11 mouse cellular contexts compared by ENCODE assay signal in genomic region chr11:55015264-55015663, GRCm38 (mm10). TPM values are rescaled to one million over a fixed set of nuclear protein-coding genes. Genes with fewer than 3 reads are reported as not detected.
A peak's percentile ranks its signal among the peaks of the same experiment; 100 is the strongest.
DNase-seq lines count a peak whose midpoint lies in the region; ATAC-seq and TF ChIP-seq lines count a peak whose summit lies in the region.
"Had no signal": no experiment of that assay in that cellular context is flagged by ENCODE, and none has a peak within 500 bp of the region (broad histone marks: within the 10 kb centered on the region; RNA-seq: fewer than 3 reads in every experiment).

No protein-coding gene starts in this region.

- H3K27me3 ChIP-seq in midbrain, embryonic 16.5 days (ENCODE audit: control insufficient read depth, insufficient read depth, low read depth, low read length) = no peaks in the 10 kb centered on the region
- H3K27me3 ChIP-seq: liver, embryonic 13.5 days had no signal

- intact Hi-C loops in gastrocnemius, adult 2 months (cut with DNase I) = no loop called here
- intact Hi-C loops in gastrocnemius, postnatal 14 days (cut with DNase I; ENCODE audit: low total_unique reads) = no loop called here
- intact Hi-C loops in left cerebral cortex, adult 2 months (cut with DNase I) = no loop called here
- intact Hi-C loops in left cerebral cortex, postnatal 36 days (cut with DNase I) = no loop called here

- no peaks in the 10 kb centered on the region for H3K9me3 ChIP-seq in midbrain, embryonic 16.5 days (replicated peaks; ENCODE audit: control insufficient read depth, low read length, poor library complexity, severe bottlenecking)
- H3K9me3 ChIP-seq: liver, embryonic 13.5 days had no signal

- H3K36me3 ChIP-seq in midbrain, embryonic 16.5 days (ENCODE audit: control insufficient read depth, insufficient read depth, low read length) = no peaks in the 10 kb centered on the region

- no peak for DNase-seq in gastrocnemius, adult 2 months
- no peak for DNase-seq in gastrocnemius, postnatal 14 days
- no peak for DNase-seq in left cerebral cortex, adult 2 months (ENCODE audit: extremely low spot score in 1 of 2, low spot score in 2 of 2)
- DNase-seq in left cerebral cortex, postnatal 36 days (ENCODE audit: low spot score in 2 of 2) = no peak
- DNase-seq in cerebellum, postnatal 10 days = peak; percentile 86 to 92
- DNase-seq in urinary bladder, postnatal 14 days (ENCODE audit: low spot score) = no peak
- no peak for DNase-seq in urinary bladder, adult 2 months (ENCODE audit: low spot score)
- DNase-seq: liver, embryonic 13.5 days; thymus, adult 2 months had no signal

- peak overlapping the region; percentile 44 for H3K4me3 ChIP-seq in gastrocnemius, adult 2 months
- no peak overlapping the region for H3K4me3 ChIP-seq in left cerebral cortex, adult 2 months
- H3K4me3 ChIP-seq in midbrain, embryonic 16.5 days (ENCODE audit: low read depth, low read length) = no peak overlapping the region
- H3K4me3 ChIP-seq: erythroblast, embryonic 14.5 days; liver, embryonic 13.5 days had no signal

- peak; percentile 83 for ATAC-seq in midbrain, embryonic 16.5 days

- no peaks in the 10 kb centered on the region for H3K4me1 ChIP-seq in midbrain, embryonic 16.5 days (ENCODE audit: control insufficient read depth, insufficient read depth, low read length)

- peak overlapping the region; percentile 90 for H3K27ac ChIP-seq in gastrocnemius, adult 2 months
- H3K27ac ChIP-seq in left cerebral cortex, adult 2 months = peak overlapping the region; percentile 87
- peak overlapping the region; percentile 36 for H3K27ac ChIP-seq in midbrain, embryonic 16.5 days (ENCODE audit: low read length)
- H3K27ac ChIP-seq: liver, embryonic 13.5 days had no signal

- H3K4me2 ChIP-seq in midbrain, embryonic 16.5 days (ENCODE audit: low read length) = no peak overlapping the region
- H3K4me2 ChIP-seq: liver, embryonic 13.5 days had no signal

- no peak overlapping the region for H3K9ac ChIP-seq in midbrain, embryonic 16.5 days (ENCODE audit: low read depth, low read length)
- H3K9ac ChIP-seq: liver, embryonic 13.5 days had no signal

- WGBS in midbrain, embryonic 16.5 days = 46% methylated on average over 3 of the region's 3 CpGs

- no peak for TF ChIP-seq CTCF in gastrocnemius, adult 2 months (IDR thresholded peaks at IDR 0.05)
- TF ChIP-seq CTCF in left cerebral cortex, adult 2 months (IDR thresholded peaks at IDR 0.05) = no peak

RNA-seq across cellular contexts. Expression of gene Anxa6, which starts 18.0 kb away (rescaled TPM):
- total RNA-seq in gastrocnemius, adult 2 months (2021) = 100 to 1,000 TPM; 166 to 187 TPM
- 100 to 1,000 TPM; 222 to 236 TPM for total RNA-seq in gastrocnemius, postnatal 14 days (2021)
- total RNA-seq in left cerebral cortex, adult 2 months (2021) = 10 to 100 TPM; 85.5 to 86.7 TPM
- total RNA-seq in left cerebral cortex, postnatal 36 days (2021) = 10 to 100 TPM; 87.1 to 88.9 TPM
- polyA plus RNA-seq in midbrain, embryonic 16.5 days (2015; fragmentation: Nextera tagmentation; extraction: Ambion mirVana) = 36.3 and 37.0 TPM in 2 replicates
- polyA plus RNA-seq in urinary bladder, adult 2 months (2012; rRNA removed) = 204 and 234 TPM in 2 replicates

RNA-seq across cellular contexts. Expression of gene Tnip1, which starts 52.5 kb away (rescaled TPM):
- 10 to 100 TPM; 29.8 to 31.7 TPM for total RNA-seq in gastrocnemius, adult 2 months (2021)
- total RNA-seq in gastrocnemius, postnatal 14 days (2021) = 10 to 100 TPM; 28.8 to 31.1 TPM
- 10 to 100 TPM; 38.3 to 38.4 TPM for total RNA-seq in left cerebral cortex, adult 2 months (2021)
- 10 to 100 TPM; 37.5 to 42.0 TPM for total RNA-seq in left cerebral cortex, postnatal 36 days (2021)
- polyA plus RNA-seq in midbrain, embryonic 16.5 days (2015; fragmentation: Nextera tagmentation; extraction: Ambion mirVana) = 16.4 and 17.4 TPM in 2 replicates
- polyA plus RNA-seq in urinary bladder, adult 2 months (2012; rRNA removed) = 19.5 and 25.0 TPM in 2 replicates

Comparison
In these comparisons a context has a peak if more than half of its experiments do, and no peak if none do; other contexts are left out.
1. DNase-seq: peak in cerebellum, postnatal 10 days (2 of 2); none in gastrocnemius, adult 2 months (single experiment), gastrocnemius, postnatal 14 days (single experiment), left cerebral cortex, adult 2 months (0 of 2), left cerebral cortex, postnatal 36 days (0 of 2), urinary bladder, postnatal 14 days (single experiment) and urinary bladder, adult 2 months (single experiment).
2. H3K27ac ChIP-seq: peak in every context shown above with its lines; median percentile 90 in gastrocnemius, adult 2 months; 87 in left cerebral cortex, adult 2 months; 36 in midbrain, embryonic 16.5 days.